Mouse (Mus musculus) neural tube, embryonic 12.5 days (tissue): Measurements from ENCODE around the gene Omt2b. TPM values are rescaled to one million over a fixed set of nuclear protein-coding genes. Genes with fewer than 3 reads are reported as not detected.
"Not testable (repeated sequence)": the region's sequence is repeated elsewhere in the genome, so short reads cannot be mapped to it uniquely, and the experiment has no call there.

ENCODE experiments used
- ATAC-seq: fragments of 200-750 bp; cut with Nextera tagmentation; 2 replicates; pipeline ENCODE4 v1.8.0; 2017; ENCODE audit warnings: low read depth, mild to moderate bottlenecking, moderate TSS enrichment, moderate library complexity; ENCODE audit not compliant: low FRiP score
- H3K27ac ChIP-seq: fragments of 300-500 bp; sonication (generic); 2 replicates; pipeline ENCODE4 v1.5.1; 2016
- H3K27me3 ChIP-seq: fragments of 300-500 bp; sonication (generic); replicated peaks from 2 replicates; pipeline ENCODE4 v1.6.1; 2016; ENCODE audit warnings: mild to moderate bottlenecking
- H3K36me3 ChIP-seq: fragments of 300-500 bp; sonication (generic); 2 replicates; pipeline ENCODE4 v1.6.1; 2016; ENCODE audit warnings: mild to moderate bottlenecking
- H3K4me1 ChIP-seq: fragments of 300-500 bp; sonication (generic); 2 replicates; pipeline ENCODE4 v1.6.1; 2016
- H3K4me2 ChIP-seq: fragments of 300-500 bp; sonication (generic); replicated peaks from 2 replicates; pipeline ENCODE4 v1.6.1; 2016; ENCODE audit warnings: mild to moderate bottlenecking
- H3K4me3 ChIP-seq: fragments of 300-500 bp; sonication (generic); 2 replicates; pipeline ENCODE4 v1.5.1; 2016
- H3K9ac ChIP-seq: fragments of 300-500 bp; sonication (generic); 2 replicates; pipeline ENCODE4 v1.6.1; 2016; ENCODE audit warnings: mild to moderate bottlenecking
- H3K9me3 ChIP-seq: fragments of 300-500 bp; sonication (generic); 2 replicates; pipeline ENCODE4 v1.6.1; 2016; ENCODE audit warnings: mild to moderate bottlenecking
- WGBS: fragments of 180-500 bp; shearing (Covaris S2); methylation state at CpG from one replicate; pipeline ENCODE4 v1.1.7; 2016; 5-methylcytosine and 5-hydroxymethylcytosine counted together
- polyA plus RNA-seq: library from polyadenylated mRNA; unstranded; fragments of >200 nt; fragmentation: Nextera tagmentation; extraction: Ambion mirVana; gene quantifications from 2 replicates; pipeline ENCODE4 v1.2.1, GENCODE M21; 2016

The Omt2b gene
- polyA plus RNA-seq, 1 experiment from 2014 or later: not detected

DNA sequence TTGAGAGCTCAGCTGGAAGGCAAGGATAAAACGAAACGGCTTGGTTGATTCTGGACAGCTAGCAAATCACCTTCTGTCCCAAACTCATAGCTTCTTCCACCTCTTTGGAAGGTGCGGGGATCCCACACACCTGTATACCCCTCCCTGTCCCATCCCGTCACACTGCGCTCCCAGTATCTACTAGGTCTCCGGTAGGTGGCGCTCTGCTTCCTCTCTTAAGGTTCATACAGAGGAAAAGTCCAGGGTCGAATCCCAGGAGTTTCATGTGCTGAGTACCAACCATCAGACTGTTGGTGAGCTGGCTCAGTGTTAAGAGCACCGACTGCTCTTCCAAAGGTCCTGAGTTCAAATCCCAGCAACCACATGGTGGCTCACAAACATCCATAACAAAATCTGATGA, 30.7 kb downstream of the Omt2b start:
- ATAC-seq: peak; percentile 65; the same call in 1 of the 2 replicates
- Histone ChIP-seq H3K27me3 (no peaks in the 10 kb centered on the region), H3K4me3 (no peak overlapping the region)

DNA sequence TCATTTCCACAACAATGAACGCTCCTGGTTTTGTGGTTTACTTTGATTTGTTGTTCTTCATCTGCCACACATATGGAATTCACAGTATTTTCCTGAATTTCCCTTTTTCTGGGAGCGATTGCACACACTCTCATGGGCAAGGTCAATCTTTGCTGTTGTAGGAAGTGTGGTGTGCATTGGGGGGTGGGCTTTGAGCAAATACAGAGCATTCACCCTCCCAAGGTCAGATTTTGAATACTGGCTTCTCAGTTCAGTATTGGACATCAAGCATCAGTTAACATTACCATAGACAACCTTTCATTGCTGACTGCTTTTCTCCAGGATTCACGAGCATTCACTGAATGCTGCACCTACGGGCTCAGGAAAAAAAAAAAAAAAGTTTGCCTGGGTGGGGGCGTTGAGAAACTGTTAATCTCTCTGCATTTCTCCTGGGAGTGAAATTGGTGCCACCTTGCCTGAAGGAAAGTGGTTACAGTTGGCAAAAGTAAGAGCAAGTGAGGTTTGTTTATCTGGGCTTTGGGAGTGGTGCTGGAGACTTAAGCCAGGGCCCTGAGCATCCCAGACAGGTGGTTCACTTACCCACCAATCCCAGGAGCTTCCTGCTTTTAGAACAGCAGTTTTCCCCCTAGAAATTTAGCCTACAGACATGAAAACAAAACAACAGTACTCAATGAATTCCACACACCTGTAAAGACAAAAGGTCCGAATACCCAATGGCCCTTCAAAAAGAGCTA, 32.5 kb downstream of the Omt2b start:
- no peak overlapping the region for H3K9ac ChIP-seq
- no peak overlapping the region for H3K4me3 ChIP-seq
- H3K36me3 ChIP-seq: no peaks in the 10 kb centered on the region
- no peaks in the 10 kb centered on the region for H3K27me3 ChIP-seq
- H3K4me1 ChIP-seq: no peaks in the 10 kb centered on the region
- no peak overlapping the region for H3K27ac ChIP-seq
- WGBS: 86% methylated on average over 6 of the region's 6 CpGs
- H3K4me2 ChIP-seq: no peak overlapping the region
- ATAC-seq: no peak
- H3K9me3 ChIP-seq: no peaks in the 10 kb centered on the region

More for the DNA sequence above, 30.7 kb downstream of the Omt2b start:
- Histone ChIP-seq H3K36me3 (no peaks in the 10 kb centered on the region), H3K4me2 (no peak overlapping the region), H3K9ac (no peak overlapping the region), H3K4me1 (no peaks in the 10 kb centered on the region), H3K27ac (no peak overlapping the region), H3K9me3 (no peaks in the 10 kb centered on the region)
- 17% methylated on average over 9 of the region's 9 CpGs for WGBS

DNA sequence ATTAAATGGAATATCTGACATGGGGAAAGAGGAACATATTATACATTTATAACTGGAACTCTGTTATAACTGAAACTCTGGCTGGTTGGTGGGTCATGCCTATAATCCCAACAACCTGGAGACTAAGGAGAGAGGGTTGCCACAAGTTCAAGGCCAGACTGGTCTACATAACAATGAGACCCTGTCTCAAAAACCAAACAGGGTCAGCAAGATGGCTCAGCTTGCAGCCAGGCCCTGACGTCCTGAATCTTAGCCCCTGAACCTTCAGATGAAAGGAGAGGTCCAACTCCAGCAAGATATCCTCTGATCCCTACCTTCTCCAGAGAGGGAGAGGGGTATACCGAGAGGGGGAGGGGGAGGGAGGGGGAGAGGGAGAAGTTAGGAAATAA, 33.1 kb downstream of the Omt2b start:
- Histone ChIP-seq H3K36me3 (no peaks in the 10 kb centered on the region), H3K4me3 (no peak overlapping the region), H3K4me1 (no peaks in the 10 kb centered on the region), H3K9ac (no peak overlapping the region), H3K9me3 (no peaks in the 10 kb centered on the region), H3K27me3 (no peaks in the 10 kb centered on the region), H3K27ac (no peak overlapping the region), H3K4me2 (no peak overlapping the region)
- ATAC-seq: no peak
- 38% methylated on average over 2 of the region's 2 CpGs for WGBS

DNA sequence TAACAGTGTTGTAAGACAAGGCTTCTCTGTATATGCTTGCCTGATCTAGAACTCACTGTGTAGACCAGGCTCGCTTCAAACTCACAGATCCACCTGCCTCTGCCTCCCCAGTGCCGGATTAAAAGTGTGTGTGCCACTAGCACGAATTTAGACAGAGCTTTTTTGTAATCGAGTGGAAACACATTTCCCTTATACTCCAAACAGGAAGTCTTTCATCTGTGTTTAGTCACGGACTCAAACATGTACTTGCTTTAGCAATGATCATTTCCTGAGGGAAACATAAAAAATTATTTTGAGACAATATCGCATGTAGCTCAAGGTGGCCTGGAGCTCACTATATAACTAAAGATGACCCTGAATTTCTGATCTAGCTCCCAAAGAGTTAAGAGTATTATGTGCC, 36.0 kb downstream of the Omt2b start:
- Histone ChIP-seq H3K4me1 (no peaks in the 10 kb centered on the region), H3K4me2 (no peak overlapping the region), H3K4me3 (no peak overlapping the region), H3K9me3 (no peaks in the 10 kb centered on the region), H3K36me3 (no peaks in the 10 kb centered on the region), H3K27me3 (no peaks in the 10 kb centered on the region), H3K27ac (no peak overlapping the region), H3K9ac (no peak overlapping the region)
- no peak for ATAC-seq
- WGBS: 78% methylated on average over 6 of the region's 6 CpGs

DNA sequence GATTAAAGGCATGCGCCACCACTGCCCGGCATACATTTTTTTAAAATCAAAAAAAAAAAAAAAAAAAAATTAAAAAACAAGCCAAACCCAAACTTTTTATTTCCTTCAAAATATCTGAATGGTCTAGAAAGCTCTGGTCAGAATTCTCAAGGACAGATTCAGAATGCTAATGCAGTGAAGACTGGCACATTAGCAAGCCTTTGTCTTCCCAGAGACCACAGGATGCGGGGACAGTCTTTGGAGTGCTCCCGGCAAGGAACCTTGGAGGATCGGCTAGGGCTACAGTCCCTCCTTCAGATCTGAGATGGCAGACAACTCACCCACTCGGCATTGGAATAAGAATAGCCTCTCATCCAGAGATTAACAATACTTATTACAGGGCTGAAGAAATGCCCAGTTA, 37.3 kb downstream of the Omt2b start:
- Histone ChIP-seq H3K36me3 (no peaks in the 10 kb centered on the region), H3K4me2 (no peak overlapping the region), H3K9me3 (no peaks in the 10 kb centered on the region), H3K27ac (no peak overlapping the region), H3K27me3 (no peaks in the 10 kb centered on the region), H3K4me1 (no peaks in the 10 kb centered on the region), H3K9ac (no peak overlapping the region), H3K4me3 (no peak overlapping the region)
- WGBS: 92% methylated on average over 6 of the region's 6 CpGs
- no peak for ATAC-seq

DNA sequence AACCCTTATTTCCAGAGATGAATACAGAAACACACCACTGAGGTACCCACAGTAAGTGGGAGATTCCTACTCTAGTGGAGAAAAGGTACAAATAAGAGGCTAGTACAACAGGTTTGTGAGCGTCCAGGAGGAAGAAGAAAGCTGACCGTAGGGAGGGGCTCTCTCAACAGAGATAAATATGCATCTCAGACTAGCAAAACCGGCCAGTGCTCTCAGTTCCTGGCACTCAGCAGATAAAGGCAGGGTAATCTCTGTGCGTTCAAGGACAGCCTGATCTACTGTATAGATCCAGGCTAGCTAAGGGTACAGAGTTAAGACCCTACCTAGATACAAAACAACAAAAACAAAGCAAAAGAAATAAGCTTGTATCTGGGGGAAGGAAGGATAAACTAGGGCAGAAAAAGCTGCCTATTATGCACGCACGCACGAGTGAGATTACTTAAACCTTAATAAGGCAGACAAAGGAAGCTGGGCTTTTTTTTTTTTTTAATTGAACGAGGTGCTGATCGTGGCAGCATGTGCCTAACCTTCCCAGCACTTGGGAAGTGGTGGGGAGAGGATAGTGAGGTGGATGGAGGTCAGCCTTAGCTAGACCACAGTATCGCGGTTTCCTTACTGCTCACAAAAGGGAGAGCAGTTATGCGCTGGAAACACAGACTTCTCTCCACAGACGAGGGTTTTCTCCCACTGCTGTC, 38.6 kb downstream of the Omt2b start:
- Histone ChIP-seq H3K9me3 (no peaks in the 10 kb centered on the region), H3K9ac (no peak overlapping the region), H3K4me1 (no peaks in the 10 kb centered on the region), H3K27me3 (no peaks in the 10 kb centered on the region), H3K4me3 (no peak overlapping the region), H3K27ac (no peak overlapping the region), H3K36me3 (no peaks in the 10 kb centered on the region), H3K4me2 (no peak overlapping the region)
- ATAC-seq: no peak
- WGBS: 83% methylated on average over 13 of the region's 13 CpGs

DNA sequence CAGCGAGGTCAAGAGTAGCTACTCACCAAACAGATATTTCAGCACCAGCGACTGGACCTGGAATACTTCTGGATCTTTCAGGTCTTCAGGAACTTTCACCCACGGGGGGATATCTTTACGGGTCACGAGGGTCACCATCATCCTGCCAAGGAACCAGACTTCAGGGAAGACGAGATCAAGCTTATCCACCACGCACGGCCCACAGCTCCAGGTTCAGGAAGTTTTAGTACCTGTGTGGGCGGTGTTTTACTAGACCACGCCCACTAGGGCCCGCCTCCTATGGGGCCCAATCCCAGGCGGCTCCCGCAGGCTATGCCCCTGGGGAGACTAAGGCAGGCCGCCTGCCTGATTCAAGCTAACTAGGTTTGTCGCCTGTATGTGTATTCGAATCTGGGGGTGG, 40.6 kb downstream of the Omt2b start, which contains the start of gene Dppa5a:
TSS of gene Dppa5a (minus strand) at position 219 of the 400 bp plus-strand sequence.
- WGBS: 96% methylated on average over 16 of the region's 16 CpGs
- not testable (repeated sequence) for H3K4me3 ChIP-seq, H3K4me1 ChIP-seq, H3K9ac ChIP-seq, H3K27ac ChIP-seq, H3K36me3 ChIP-seq, H3K4me2 ChIP-seq, ATAC-seq, H3K27me3 ChIP-seq, H3K9me3 ChIP-seq

DNA sequence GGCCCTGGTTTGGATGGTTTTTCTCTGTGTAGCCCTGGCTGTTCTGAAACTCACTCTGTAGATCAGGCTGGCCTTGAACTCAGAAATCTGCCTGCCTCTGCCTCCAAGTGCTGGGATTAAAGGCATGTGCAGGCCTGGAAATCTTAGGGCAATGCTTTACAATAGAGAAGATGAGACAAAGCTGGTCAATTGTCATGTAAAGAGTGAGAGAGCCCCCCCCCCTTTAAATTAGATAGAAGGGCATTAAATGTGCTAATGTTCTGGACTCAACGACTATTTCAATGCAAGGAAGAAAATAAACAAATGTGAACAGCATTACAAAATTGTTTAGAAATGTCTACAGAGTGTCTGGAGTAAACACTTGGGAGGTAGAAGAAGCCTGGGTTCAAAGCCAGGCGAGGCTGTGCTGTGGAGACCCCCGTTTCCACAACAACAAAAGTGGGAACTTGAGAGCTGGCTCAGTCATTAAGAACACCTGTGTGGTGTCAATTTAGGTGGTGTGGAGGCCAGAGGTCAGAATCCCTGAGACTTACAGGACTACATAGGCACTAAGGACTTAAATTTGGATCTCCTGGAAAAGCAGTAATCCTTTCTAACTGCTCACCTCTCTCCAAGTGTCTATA, 41.4 kb downstream of the Omt2b start:
- H3K4me3 ChIP-seq: no peak overlapping the region
- ATAC-seq: no peak
- no peak overlapping the region for H3K9ac ChIP-seq
- no peak overlapping the region for H3K27ac ChIP-seq
- H3K36me3 ChIP-seq: no peaks in the 10 kb centered on the region
- H3K9me3 ChIP-seq: no peaks in the 10 kb centered on the region
- 81% methylated on average over 3 of the region's 3 CpGs for WGBS
- H3K27me3 ChIP-seq: no peaks in the 10 kb centered on the region
- no peak overlapping the region for H3K4me2 ChIP-seq
- H3K4me1 ChIP-seq: no peaks in the 10 kb centered on the region

DNA sequence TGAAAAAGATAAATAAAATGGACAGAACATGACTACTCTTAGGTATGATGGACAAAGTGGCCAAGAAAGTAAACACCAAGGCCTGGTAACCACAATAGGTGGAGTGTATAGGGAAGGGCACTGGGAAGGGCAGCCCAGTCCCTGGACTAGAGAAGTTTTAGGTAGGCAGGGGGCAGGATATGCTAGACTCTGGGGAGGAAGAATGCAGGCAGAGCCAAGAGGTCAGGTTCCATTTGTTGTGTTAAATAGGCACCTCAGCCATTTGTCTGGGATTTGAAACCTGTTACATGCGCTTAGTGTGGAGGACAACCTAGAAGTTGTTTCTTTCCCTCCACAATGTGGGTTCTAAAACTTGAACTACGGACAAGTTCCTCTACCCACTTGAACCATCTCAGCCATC, 42.0 kb downstream of the Omt2b start:
- no peak overlapping the region for H3K4me2 ChIP-seq
- H3K4me3 ChIP-seq: no peak overlapping the region
- H3K4me1 ChIP-seq: no peaks in the 10 kb centered on the region
- no peak overlapping the region for H3K27ac ChIP-seq
- H3K36me3 ChIP-seq: no peaks in the 10 kb centered on the region
- H3K27me3 ChIP-seq: no peaks in the 10 kb centered on the region
- ATAC-seq: no peak
- 84% methylated on average over 2 of the region's 2 CpGs for WGBS
- no peak overlapping the region for H3K9ac ChIP-seq
- no peaks in the 10 kb centered on the region for H3K9me3 ChIP-seq

DNA sequence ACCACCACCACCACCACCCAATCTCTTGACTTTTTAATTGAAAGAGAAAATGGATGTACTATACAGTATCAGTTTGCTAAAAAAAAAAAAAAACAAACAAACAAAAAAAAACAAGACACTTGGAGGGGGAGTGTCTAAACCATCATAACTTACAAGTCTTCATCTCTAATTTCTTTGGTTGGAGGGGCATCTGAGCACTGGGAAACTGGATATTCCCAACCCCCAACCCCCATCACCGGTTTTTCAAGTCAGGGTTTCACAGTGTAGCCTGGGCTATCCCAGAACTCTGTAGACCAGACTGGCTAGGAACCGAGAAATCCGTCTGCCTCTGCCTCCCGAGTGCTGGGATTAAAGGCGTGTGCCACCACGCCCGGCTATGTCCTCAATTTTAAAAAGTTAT, 42.4 kb downstream of the Omt2b start:
- Histone ChIP-seq H3K4me2 (no peak overlapping the region), H3K27ac (no peak overlapping the region), H3K4me1 (no peaks in the 10 kb centered on the region), H3K9ac (no peak overlapping the region), H3K36me3 (no peaks in the 10 kb centered on the region), H3K27me3 (no peaks in the 10 kb centered on the region), H3K9me3 (no peaks in the 10 kb centered on the region), H3K4me3 (no peak overlapping the region)
- ATAC-seq: no peak
- 88% methylated on average over 7 of the region's 7 CpGs for WGBS

DNA sequence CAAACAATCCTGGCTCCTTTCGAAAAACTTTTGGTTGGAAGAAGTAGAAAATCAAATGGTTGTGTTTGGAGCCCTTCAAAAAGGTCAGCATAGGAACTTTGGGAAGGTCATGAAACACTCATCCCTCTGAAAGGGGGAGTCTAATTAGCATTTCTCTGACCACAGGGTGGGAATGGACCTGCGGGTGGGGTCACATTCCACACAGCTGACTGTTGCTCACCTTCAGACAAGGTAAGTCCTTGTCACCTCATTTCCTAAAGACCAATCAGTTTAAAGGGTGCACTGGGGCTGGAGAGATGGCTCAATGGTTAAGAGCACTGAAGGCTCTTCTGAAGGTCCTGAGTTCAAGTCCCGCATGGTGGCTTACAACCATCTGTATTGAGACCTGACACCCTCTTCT, 44.1 kb downstream of the Omt2b start:
- Histone ChIP-seq H3K36me3 (no peaks in the 10 kb centered on the region), H3K4me2 (no peak overlapping the region), H3K9ac (no peak overlapping the region), H3K27me3 (no peaks in the 10 kb centered on the region), H3K9me3 (no peaks in the 10 kb centered on the region), H3K4me1 (no peaks in the 10 kb centered on the region), H3K27ac (no peak overlapping the region), H3K4me3 (no peak overlapping the region)
- WGBS: 95% methylated on average over 3 of the region's 3 CpGs
- no peak for ATAC-seq

DNA sequence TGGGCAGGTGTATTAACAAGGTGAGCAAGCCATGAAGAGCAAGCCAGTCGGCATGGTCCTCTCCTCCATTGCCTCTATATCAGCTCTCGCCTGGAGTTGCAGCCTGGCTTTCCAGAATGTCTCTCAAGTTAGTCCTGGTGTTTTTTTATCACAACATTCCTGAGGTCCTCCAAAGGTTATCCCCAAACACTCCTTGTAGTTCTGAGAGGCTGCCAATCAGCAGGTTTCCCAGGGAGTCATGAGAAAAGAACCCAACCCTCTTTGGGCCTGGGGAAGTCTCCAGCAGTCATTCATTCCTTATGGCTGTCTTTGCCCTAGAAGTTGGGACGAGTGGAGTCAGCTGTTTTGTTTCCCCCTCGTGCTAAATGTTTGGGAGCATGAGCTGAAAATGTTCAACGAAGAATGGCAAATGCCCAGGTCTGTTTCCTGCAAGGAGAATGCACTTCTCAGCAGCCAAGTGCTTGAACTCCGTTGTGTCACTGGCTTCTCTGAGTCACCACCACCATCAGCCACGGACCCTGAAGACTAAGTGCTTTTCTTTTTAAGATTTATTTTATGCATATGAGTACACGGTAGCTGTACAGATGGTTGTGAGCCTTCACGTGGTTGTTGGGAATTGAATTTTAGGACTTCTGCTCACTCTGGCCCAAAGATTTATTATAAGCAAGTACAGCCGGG, 45.6 kb downstream of the Omt2b start:
- Histone ChIP-seq H3K4me3 (no peak overlapping the region), H3K27ac (no peak overlapping the region), H3K9ac (no peak overlapping the region), H3K27me3 (0 out of 2 replicates have a peak, but pooled peaks cover 3% of the 10 kb centered on the region), H3K4me1 (peaks cover 3% of the 10 kb centered on the region; the same call in 1 of the 2 replicates), H3K9me3 (no peaks in the 10 kb centered on the region), H3K36me3 (no peaks in the 10 kb centered on the region), H3K4me2 (no peak overlapping the region)
- 84% methylated on average over 10 of the region's 10 CpGs for WGBS
- no peak for ATAC-seq
